Mouse (Mus musculus) heart, postnatal 10 days (tissue): ENCODE results near the gene Fmnl2. TPM values are rescaled to one million over a fixed set of nuclear protein-coding genes. Genes with fewer than 3 reads are reported as not detected.

Experiments used
- DNase-seq, 2 experiments: peaks; one replicate each; pipeline ENCODE4 v3.0.0; 2021
- intact Hi-C: fragments of 180-260 bp; cut with DNase I; formaldehyde crosslinking; loops from one replicate; pipeline ENCODE4 v1.15.1; 2025
- total RNA-seq, 2 experiments: library from RNA; stranded (reverse); gene quantifications; 2 replicates each; pipeline ENCODE4 v1.2.3; 2021

Fmnl2 gene
- total RNA-seq, 2 experiments from 2014 or later = 7.5 to 7.8 TPM

DNA sequence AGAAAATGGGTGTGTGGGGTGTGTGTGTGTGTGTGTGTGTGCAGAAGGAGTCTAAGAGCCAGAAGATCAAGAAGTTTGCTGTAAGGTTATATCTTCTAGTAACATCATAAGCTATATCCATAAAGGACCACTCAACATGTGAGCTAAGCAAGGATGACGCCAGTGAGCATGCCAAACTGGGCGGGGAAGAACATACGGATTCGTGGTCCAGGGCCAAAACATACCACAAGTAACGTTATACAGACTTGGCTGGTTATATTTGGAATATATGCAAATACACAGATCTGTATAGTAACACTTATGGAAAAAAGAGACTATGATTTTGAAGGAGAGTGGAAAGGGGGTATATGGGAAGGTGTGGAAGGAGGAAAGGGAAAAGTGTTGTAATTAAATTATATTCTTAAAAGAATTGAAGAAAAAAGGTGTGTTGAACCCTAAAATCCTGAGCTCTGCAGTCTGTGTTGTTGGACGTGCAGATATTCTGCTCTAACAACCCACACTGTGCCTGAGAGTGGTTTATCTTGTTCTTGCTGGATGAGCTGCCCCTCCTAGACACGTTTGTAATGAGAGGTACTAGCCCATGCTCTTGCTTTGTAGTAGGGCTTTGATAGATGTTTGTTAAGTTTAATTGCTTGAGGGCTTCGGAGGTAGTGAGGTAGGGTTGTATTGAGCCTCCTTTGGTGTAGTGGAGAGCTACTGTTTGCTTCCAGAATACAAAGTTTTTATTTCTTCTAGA, 45.7 kb downstream of the Fmnl2 start:
- DNase-seq = no peak
- intact Hi-C loops = no loop called here

DNA sequence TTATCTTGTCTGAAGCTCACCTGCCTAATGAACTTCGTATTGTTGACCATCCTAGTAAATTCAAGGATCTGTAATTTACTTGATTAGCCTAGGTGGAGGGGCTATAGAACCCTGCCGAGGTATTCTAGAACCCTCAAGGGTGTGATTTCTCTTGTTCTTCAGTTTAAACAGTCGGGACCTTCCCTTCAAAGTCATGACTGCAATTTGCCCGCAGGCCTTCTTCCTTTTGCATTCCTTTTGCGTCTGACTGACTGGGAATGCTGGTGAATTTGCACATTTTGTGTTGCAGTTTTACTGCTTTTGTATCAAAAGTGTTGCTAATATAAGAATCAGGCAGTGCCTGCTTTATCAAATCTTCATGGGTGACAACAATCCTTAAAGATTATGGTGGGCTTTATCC, 46.9 kb downstream of the Fmnl2 start:
- intact Hi-C loops = no loop called here

DNA sequence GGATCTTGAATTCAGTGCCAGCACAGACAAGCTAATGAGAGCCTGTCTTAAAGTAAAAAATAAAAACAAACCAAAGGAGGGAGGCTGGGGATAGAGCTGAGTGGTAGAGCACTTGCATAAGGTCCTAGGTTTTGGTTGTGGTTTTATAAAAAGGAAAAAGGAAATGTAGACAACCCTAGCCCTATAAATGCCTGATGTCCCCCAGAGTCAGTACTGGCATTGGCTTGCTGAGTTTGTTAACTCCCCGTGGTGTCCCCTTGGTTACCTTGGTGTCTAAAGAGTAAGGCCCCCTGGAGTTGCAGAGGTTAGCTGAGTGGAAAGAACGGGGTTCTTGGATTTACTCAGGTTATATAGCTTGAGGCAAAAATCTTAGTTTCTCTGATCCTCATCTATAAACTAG, 55.7 kb downstream of the Fmnl2 start:
- no peak for DNase-seq
- intact Hi-C loops = no loop called here

More for the DNA sequence above, 46.9 kb downstream of the Fmnl2 start:
- DNase-seq = no peak

DNA sequence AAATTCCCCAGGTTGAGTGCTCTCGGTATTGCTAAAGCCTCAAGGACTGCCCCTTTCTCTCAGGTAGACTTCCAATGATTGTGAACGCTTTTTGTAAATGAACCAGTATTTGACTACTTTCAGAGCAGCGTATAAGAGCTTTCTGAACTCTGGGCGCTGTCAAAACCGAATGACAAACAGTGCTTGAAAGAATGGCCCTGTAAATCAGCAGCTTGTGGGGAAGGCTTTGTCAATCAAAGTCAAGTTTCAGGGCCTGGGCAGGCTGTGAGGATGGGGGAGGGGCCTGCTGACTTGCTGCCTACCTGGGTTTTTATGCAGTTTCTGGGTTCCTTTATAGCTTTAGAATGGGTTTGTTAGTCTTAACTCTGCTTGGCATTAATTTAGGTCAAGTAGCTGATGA, 56.1 kb downstream of the Fmnl2 start:
- no peak for DNase-seq
- intact Hi-C loops = no loop called here

DNA sequence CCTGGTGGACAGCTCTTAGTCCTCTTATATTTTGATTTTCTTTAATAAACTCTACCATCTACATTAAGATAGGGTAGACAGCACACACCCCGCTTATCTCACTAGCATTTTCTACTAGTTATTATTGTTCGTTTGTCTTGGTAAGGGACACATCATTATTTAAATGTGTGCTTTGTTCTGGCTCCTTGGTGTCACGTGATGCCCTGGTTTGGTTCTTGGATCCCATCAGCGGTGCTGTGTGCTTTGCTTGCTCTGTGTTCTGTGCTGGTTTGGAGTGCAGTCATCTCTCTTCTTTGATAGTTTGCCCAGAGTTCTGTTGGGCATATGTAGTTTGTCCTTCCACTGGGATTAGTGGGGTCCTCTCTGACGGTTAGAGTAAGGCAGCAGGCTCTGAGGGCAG, 57.9 kb downstream of the Fmnl2 start:
- DNase-seq = no peak
- intact Hi-C loops = no loop called here

DNA sequence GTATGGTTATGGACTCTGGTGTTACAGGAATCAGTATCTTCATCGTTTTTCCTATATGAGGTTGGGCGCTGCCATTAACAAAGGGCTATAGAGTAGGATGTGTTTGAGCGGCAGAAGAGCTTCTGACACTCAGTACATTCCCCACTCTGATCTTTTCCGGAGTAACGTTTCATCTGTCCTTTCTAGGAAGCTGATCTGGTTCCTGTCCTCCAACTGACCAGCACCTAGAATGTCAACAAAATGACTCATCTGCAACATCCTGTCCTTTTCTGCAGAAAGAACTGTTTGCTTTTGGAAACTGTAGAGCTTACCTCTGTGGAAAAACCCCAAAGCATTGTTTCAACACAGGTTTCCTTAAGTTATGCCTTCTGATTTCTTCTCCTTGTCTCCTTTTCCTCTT, 60.4 kb downstream of the Fmnl2 start:
- no peak for DNase-seq
- intact Hi-C loops = no loop called here

DNA sequence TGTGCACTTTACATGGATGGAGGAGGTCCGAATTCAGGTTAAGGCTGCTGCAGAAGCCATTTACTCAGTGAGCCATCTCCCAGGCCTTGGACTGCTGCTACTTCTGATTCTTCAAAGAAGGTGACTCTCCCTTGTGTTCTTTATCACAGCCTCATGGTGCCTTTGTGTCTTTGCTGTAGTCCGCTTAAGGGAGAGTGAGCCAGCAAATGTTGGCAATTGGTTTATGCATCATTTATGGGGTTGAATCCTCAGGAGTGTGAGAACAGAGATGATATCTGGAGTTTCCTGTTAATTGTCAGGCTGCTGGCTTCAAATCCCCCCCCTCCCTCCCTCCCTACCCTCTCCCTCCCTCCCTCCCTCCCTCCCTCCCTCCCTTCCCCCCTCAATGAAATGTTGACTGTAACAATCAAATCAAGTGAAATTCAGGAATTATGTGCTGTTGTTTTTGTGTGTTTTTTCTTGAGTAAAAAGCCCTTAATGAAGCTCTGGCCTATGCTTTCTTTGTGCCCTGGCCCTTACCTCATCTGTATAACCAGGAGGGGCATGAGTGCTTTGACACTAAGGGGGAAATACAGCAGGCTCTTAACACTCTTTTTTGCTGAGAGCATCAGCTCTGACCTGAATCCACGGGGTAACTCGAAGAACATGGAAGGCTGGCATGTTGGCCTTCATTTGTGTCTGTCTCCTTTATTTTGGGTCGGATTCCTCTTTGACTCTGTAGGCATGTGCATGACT, 63.2 kb downstream of the Fmnl2 start:
- no peak for DNase-seq
- intact Hi-C loops = no loop called here

DNA sequence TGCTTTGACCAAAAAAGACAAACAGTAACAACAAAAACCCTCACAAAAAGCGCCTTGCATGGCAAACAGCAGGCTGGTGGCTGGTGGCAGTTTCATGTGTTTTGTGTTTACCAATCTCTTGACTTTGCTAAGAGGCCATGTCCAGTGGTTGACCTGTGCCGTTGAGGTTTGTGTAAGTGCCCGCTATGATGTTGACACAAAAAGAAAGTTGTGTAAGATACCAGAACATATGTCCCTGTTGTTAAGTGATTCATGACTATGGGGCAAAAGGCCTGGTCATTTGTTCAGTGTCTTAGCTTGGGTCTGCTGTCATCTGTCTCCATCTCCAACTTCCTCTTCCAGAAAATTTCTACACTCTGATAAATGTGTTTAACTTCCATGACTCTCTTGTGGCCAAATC, 67.4 kb downstream of the Fmnl2 start:
- DNase-seq = no peak
- intact Hi-C loops = no loop called here

DNA sequence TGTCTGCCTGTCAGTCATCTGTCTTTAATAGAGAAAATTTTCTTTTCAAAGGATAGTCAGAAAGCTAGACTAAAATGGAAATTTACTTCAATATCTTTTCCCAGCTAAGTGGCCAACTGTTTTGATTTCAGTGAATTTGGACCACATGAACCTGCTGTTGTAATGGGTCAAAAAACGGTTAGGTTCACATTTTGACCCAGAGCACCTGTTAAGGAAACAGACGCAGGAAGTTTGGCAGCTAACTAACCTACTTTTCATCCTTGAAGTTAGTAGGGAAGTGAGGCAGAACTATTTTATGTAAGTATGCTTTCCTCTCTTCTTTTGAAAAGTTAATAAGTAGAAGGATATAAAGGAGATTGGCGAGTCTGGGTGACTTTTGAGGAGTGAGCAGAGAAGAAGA, 69.7 kb downstream of the Fmnl2 start:
- no peak for DNase-seq
- intact Hi-C loops = no loop called here

DNA sequence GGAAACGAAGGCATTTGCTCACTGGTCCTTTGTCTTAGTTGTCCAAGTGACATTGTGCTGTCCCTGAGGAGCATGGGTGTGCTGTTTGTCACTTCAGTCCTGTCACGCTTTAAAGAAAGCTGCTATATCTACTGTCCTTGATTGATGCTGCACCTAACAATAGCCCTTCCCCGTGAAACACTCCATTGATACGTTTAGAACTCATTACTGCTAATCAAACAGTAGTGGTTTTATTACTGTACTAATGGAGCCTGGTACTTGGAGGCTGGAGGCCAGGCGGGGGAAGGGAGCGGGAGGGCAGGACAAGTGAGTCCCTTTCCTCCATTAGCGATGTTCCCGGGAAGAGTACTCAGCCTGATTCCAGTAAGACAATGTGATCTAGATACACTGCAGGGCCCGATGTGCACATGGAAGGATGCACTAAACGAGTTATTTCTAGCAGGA, 70.2 kb downstream of the Fmnl2 start:
- intact Hi-C loops = no loop called here
- DNase-seq = no peak

DNA sequence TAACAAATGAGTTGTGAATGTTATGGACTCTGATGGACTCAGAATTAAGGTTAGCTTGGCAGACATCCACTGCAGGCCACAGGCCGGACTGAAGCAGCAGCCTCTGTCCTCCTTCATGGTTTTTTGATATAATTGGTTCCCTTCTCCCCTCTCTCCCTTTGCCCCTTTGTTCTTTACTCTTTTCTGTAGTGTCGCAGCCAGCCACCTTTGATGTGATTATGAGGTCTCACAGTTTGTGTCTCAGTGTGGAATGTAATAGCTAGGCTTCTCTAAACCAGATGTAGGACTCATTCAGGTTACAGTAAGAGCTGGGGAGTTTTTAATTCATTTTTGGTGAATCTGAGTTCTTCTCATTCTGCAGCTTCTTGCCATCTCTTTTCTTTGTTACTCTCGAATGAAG, 70.7 kb downstream of the Fmnl2 start:
- no peak for DNase-seq
- intact Hi-C loops = no loop called here

DNA sequence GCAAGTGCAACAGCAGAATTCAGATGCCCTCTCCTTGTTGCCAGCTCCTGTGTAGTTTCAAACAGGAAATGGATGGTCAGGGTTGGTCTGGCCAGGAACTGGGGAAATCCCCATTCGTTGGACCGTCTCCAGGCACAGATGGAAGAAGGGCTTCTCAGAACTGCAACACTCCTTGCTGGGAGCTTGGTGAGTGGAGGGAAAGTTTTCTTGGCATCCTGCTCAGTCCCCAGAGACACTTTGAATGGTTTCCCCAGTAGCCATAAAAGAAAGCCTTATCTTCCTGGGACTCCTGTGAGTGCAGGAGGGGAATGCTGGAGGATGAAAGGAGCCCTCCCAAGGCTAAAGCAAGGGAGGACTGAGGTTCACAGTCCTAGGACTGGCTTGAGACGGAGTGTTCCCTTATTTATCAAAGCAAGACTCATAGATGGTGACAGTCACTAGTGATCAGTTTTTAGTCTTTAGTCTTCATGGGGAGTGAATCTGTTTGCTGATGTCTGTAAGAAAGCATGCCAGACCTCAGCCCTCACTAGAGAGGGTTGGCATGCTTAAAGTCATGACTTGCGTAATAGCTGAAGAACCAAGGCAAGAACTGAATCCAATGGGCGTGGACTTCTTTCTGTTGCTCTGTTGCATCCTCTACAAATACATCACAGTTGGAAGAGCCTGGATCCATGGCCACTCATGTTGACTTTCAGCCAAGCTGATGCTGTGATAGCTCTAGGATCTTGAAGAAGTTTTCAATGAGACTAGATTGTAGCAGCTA, 72.6 kb downstream of the Fmnl2 start:
- intact Hi-C loops = no loop called here
- peak; percentile 35 to 61 for DNase-seq

DNA sequence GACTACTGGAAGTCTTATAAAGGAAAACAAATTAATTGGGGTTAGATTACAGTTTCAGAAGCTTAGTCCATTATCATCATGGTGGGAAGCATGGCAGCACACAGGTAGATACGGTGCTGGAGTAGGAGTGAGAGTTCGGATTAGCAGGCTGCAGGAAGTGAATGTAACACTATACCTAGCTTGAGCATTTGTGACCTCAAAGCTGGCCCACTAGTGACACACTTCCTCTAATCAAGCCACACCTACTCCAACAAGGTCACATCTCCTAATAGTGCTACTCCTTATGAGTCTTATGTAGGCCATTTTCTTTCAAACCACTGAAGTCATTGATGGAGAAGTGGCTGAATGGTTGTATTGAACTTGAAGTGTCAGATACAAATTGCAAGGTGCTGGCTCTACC, 73.7 kb downstream of the Fmnl2 start:
- intact Hi-C loops = no loop called here
- DNase-seq = no peak

DNA sequence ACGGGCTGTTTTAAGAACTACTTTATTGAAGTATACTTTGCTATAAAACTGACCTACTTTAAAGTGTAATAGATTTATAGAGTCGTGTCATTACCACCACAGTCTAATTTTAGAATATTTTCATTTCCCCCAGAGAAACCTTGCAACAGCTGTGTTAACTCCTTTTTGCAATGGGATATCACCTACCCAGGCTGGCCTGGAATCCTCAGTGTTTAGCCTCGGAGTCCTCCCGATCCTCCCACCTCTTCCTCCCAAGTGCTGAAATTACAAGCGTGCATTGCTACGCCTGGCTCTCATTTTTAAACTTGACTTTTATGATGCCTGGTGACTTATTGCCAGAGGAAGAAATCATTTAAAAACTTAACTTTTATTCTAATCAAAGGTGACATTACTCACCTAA, 78.2 kb downstream of the Fmnl2 start:
- intact Hi-C loops = no loop called here

DNA sequence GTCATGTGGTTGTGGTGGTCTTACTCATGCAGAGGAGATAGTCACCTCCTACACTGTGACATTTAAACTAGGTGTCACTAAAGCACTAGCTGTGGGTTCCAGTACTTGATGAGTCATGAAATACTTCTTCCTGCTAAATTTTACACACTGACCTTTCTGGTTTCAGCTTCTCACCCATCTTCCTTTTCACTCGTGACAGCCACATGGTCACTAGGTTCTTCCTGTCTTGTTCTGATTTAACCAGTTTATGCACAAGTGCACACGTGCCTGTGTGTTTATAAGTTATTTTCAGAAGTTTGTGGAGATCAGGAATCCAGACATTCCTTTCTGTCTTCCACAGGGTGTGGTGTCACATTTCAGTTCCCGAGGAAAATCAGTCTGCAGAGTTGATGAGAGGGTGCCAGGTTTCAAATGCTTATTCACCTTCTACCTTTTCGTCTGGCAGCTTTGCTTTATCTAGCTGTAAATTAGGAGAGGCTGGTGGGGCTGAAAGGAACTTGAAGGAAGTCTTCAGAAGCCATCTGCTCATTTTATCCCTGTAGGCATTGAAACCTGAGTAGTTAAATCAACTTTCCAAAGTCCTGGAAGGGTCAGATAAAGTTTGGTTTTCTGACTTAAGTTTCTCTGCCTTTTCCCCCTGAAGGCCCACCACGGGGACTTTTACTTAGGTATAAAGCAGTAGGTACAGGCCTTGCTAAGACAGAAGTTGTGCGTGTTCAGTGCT, 80.9 kb downstream of the Fmnl2 start:
- intact Hi-C loops = no loop called here
- no peak for DNase-seq

More for the DNA sequence above, 78.2 kb downstream of the Fmnl2 start:
- no peak for DNase-seq

DNA sequence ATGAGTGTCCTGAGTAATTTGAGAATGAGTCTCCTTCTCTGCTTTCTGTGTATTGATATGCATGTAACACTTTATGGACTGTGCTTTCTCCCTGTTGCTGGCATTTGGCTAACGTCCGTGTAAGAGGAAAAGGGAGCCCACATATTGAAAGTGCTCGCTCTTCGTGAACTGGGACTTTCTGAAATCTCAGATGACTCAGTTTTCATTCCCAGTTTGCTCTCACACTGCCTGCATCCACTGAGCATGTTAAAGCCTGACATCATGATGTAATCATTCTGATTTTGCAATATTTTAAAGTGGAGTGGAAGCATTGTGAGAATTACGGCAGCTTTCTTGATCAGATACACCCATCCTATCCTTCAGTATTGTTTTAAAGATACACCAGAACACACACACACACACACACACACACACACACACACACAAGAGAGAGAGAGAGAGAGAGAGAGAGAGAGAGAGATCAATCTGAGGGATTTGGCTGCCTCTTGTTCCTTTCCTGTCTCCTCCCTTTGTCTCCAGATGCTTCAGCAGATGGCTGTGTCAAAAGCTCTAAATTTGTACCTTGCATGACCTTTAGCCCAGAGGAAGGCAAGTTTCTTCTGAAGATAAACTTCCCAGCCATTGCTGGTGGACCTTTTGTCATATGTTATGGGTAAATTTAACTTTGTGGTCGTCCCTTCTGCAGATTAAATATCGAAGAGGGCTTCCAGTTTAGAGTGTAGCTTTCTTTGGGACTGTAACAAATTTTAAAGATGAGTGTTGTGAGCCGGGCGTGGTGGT, 86.2 kb downstream of the Fmnl2 start:
- peak in 1 of 2 experiments; percentile 38 for DNase-seq

DNA sequence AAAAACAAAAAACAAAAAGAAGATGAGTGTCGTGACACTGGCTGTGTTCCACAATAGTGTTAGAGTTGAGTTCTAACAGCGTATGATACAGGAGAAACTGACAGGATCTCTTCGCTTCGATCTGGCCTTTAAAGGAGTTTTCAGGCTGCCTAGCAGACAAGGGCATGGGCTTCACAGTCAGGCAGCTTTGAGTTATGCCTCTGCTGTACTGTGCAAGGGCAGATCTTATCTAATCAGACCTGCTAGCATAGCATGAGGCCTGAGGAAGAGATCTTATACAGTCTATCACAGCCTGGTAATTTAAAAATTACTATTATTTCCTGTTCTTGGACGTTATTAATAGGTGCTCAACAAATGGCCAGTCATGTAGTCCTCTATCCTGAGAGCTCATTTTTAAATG, 86.9 kb downstream of the Fmnl2 start:
- DNase-seq = no peak
- intact Hi-C loops = no loop called here

More for the DNA sequence above, 86.2 kb downstream of the Fmnl2 start:
- intact Hi-C loops = no loop called here

DNA sequence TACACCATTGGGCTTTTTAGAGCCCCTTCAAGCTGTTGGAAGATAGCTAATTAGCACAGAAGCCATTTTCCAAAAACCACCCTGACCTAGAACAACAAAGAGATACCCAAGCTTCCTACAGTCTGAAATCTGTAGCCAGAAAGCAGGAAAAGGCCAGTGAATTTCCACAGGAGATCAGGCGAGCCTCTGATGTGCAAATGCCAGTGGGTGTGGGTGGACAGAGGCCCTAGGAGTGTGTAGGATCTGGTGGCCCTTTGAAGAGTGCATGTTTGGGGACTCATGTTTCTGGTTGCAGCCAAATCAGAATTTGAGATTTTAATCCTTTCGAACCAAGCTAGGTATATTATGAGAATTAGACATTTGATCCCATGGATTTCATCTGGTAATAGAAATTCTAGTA, 88.4 kb downstream of the Fmnl2 start:
- DNase-seq = no peak
- intact Hi-C loops = no loop called here

DNA sequence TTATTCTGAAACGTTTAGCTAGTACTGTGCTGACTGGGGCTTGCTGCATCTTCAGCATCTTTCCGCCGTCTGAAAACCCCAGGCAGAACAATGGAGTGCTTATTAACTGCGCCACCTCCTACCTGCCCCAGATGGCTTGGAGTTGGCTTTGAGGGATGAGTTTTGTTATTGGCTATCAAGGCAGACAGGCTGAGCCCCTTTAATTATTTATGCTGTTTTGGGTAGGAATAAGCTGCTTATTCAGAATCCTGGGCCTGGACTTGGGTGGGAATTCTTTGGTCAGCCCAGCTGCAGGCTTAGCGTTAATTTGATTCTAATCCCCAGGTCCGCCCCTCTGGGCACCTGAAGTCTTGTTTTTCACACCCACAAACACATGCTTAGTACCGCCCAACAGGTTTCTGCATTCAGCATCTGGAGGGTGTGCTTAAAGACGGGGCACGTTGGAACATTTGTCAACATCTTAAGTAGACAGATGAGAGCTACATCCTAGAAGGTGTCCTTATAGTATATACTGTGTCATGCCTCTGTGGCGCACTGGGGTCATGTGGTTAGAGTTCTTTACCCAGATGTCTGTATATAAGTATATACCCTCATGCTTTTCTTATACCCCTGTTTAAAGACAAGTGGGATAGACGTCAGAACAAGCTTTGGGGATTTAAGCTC, 89.0 kb downstream of the Fmnl2 start:
- no peak for DNase-seq
- intact Hi-C loops = no loop called here

DNA sequence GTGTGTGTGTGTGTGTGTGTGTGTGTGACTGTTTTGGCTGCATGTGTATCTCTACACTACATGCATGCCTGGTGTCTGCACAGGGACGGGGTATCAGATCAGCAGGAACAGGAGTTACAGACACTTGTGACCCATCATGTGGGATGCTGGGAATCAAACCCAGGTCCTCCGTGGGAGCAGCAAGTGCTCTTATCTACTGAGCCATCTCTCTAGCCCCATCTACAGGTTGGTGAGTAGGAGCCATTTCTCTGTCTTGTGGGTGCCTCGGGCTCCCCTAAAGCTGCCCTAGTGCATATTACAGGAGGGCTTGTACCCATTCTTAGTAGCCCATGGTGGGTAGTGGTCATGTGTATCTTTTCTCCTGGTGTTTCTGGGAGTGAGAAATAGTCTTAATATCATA, 90.7 kb downstream of the Fmnl2 start:
- intact Hi-C loops = no loop called here

More for the DNA sequence above, 90.7 kb downstream of the Fmnl2 start:
- DNase-seq = no peak
